Mouse (Mus musculus) lung, postnatal 0 days (tissue): ENCODE results near the gene Prss16. TPM values are rescaled to one million over a fixed set of nuclear protein-coding genes. Genes with fewer than 3 reads are reported as not detected.
A peak's percentile ranks its signal among the peaks of the same experiment; 100 is the strongest.
"Not testable (repeated sequence)": the region's sequence is repeated elsewhere in the genome, so short reads cannot be mapped to it uniquely, and the experiment has no call there.

Experiments
- ATAC-seq: fragments of 200-750 bp; cut with Nextera tagmentation; 2 replicates; pipeline ENCODE4 v1.8.0; 2017; ENCODE audit warnings: moderate library complexity
- DNase-seq: peaks from one replicate; pipeline ENCODE4 v3.0.0-alpha.2; 2016; ENCODE audit warnings: low spot score
- H3K27ac ChIP-seq: fragments of 300-500 bp; sonication (generic); 2 replicates; pipeline ENCODE4 v1.5.1; 2014; ENCODE audit warnings: antibody characterized with exemption, mild to moderate bottlenecking, low read length, mixed read lengths
- H3K27me3 ChIP-seq: fragments of 300-500 bp; sonication (generic); replicated peaks from 2 replicates; pipeline ENCODE4 v1.6.1; 2014; ENCODE audit warnings: low read length, mixed read lengths; ENCODE audit not compliant: insufficient read depth
- H3K36me3 ChIP-seq: fragments of 300-500 bp; sonication (generic); 2 replicates; pipeline ENCODE4 v1.6.1; 2014; ENCODE audit warnings: low read length, mixed read lengths; ENCODE audit not compliant: insufficient read depth
- H3K4me1 ChIP-seq: fragments of 300-500 bp; sonication (generic); 2 replicates; pipeline ENCODE4 v1.6.1; 2014; ENCODE audit warnings: antibody characterized with exemption, low read depth, low read length, mixed read lengths; ENCODE audit not compliant: insufficient read depth
- H3K4me2 ChIP-seq: fragments of 300-500 bp; sonication (generic); replicated peaks from 2 replicates; pipeline ENCODE4 v1.6.1; 2014; ENCODE audit warnings: low read depth, mild to moderate bottlenecking, low read length, moderate library complexity, mixed read lengths
- H3K4me3 ChIP-seq: fragments of 300-500 bp; sonication (generic); 2 replicates; pipeline ENCODE4 v1.5.1; 2014; ENCODE audit warnings: low read depth, low read length
- H3K9ac ChIP-seq: fragments of 300-500 bp; sonication (generic); replicated peaks from 2 replicates; pipeline ENCODE4 v1.6.1; 2014; ENCODE audit warnings: low read depth, mild to moderate bottlenecking
- H3K9me3 ChIP-seq: fragments of 300-500 bp; sonication (generic); 2 replicates; pipeline ENCODE4 v1.6.1; 2016; ENCODE audit warnings: low read length, mixed read lengths
- CTCF ChIP-seq: IDR thresholded peaks from 2 replicates; pipeline ENCODE4 v1.5.1; 2016; ENCODE audit warnings: antibody characterized with exemption, mild to moderate bottlenecking
- EP300 ChIP-seq: IDR thresholded peaks from 2 replicates; pipeline ENCODE4 v1.6.1; 2016; ENCODE audit warnings: antibody characterized with exemption, mild to moderate bottlenecking, control low read depth
- WGBS: fragments of 180-500 bp; shearing (Covaris S2); extraction: QIAGEN DNeasy Blood & Tissue Kit; methylation state at CpG from one replicate; pipeline ENCODE4 v1.1.7; 2014; 5-methylcytosine and 5-hydroxymethylcytosine counted together
- polyA plus RNA-seq: library from polyadenylated mRNA; unstranded; fragments of >200 nt; fragmentation: Nextera tagmentation; extraction: Ambion mirVana; gene quantifications from 2 replicates; pipeline ENCODE4 v1.2.1, GENCODE M21; 2015

The Prss16 gene
- polyA plus RNA-seq, 1 experiment from 2014 or later: 0.62 TPM

DNA sequence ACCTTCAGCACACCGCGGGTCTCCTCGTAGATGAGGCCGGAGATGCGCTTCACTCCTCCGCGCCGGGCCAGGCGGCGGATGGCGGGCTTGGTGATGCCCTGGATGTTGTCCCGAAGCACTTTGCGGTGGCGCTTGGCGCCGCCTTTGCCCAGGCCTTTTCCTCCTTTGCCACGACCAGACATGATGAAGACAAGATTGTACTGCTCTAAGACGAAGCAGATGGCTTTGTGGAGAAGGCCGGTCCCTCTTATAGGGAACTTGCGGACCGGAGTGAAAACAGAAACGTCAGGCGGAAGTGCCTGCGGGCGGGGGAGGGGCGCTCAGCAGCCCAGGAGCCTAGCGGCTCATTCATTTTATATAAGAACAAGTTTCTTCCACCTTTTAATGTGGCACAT is 31.6 kb upstream of the Prss16 start, which contains the start of gene Hist1h4i:
TSS of gene Hist1h4i (minus strand) at position 221 of the 395 bp plus-strand sequence.
- not testable (repeated sequence) for H3K4me1 ChIP-seq, H3K36me3 ChIP-seq, H3K27me3 ChIP-seq, H3K9me3 ChIP-seq
- Histone ChIP-seq H3K9ac (peak within 1 kb of the TSS; percentile 16; the same call in 1 of the 2 replicates), H3K27ac (peak within 1 kb of the TSS; percentile 47), H3K4me3 (peak within 1 kb of the TSS; percentile 26; the same call in 1 of the 2 replicates), H3K4me2 (peak within 1 kb of the TSS; percentile 58)
- peak; percentile 84 for TF ChIP-seq EP300
- ATAC-seq: peak; percentile 70
- DNase-seq: peak; percentile 93
- 0% methylated on average over 22 of the region's 27 CpGs for WGBS

DNA sequence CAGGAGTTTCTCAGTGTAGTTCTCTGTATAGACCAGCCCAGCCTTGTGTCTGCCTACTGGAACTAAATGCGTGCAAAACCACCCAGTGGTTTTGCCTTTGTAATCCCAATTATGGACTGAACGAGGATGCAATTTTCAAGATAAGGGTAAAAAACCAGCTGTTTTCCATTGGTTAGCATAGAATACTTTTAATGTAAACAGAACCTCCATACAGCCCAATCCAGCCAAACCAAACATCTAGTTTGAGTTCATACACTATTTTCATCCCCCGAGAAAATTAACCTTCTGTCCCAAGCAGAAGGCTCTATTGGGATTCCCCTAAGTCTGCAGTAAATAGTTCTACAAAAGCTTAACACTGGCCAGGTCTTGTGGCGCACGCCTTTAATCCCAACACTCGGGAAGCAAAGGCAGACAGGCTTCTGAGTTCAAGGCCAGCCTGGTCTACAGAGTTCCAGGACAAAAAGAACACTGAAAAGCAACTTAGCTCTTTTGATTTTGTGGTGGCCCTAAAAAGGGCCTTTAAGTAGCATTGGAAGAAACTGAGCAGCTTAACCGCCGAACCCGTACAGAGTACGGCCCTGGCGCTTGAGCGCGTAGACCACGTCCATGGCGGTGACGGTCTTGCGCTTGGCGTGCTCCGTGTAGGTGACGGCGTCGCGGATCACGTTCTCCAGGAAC is 31.1 kb upstream of the Prss16 start:
- H3K27me3 ChIP-seq: no peaks in the 10 kb centered on the region
- DNase-seq (peak; percentile 39), ATAC-seq (no peak; the same call in 1 of the 2 replicates)
- TF ChIP-seq EP300: no peak
- TF ChIP-seq CTCF: no peak
- WGBS: 2% methylated on average over 20 of the region's 24 CpGs
- peak overlapping the region; percentile 16; the same call in 1 of the 2 replicates for H3K9ac ChIP-seq
- peaks cover 8% of the 10 kb centered on the region; the same call in 1 of the 2 replicates for H3K4me1 ChIP-seq
- peak overlapping the region; percentile 47; the same call in 1 of the 2 replicates for H3K27ac ChIP-seq
- peak overlapping the region; percentile 26; the same call in 1 of the 2 replicates for H3K4me3 ChIP-seq
- H3K9me3 ChIP-seq: no peaks in the 10 kb centered on the region
- H3K36me3 ChIP-seq: no peaks in the 10 kb centered on the region
- peak overlapping the region; percentile 56 for H3K4me2 ChIP-seq

DNA sequence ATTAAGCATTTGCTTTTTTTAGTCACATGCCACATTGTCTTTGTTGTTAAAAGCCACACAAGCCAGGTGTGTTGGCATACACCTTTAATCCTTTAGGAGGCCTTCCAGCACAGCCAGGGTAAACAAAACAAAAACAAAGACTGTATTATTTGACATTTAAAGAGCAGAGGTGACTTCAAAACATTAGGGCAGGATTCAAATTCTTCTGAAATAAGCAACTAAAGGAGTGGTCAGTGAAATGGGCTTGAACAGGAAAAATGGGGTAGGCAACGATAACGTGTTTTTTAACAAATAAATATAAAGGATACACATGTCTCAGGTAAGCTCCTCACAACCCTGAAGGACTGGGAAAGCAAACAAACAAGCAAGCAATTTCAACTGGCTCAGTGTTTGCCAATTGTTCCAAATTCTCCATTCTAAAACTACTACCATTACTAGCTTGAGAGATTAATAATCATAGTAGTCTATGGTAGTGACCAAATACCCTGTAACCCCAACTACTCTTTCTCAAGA is 30.5 kb upstream of the Prss16 start:
- ATAC-seq (no peak), DNase-seq (no peak)
- peak overlapping the region; percentile 56; the same call in 1 of the 2 replicates for H3K4me2 ChIP-seq
- no peak overlapping the region for H3K27ac ChIP-seq
- WGBS: 0% methylated on average over 2 of the region's 2 CpGs
- H3K9ac ChIP-seq: no peak overlapping the region
- no peak overlapping the region; the same call in 1 of the 2 replicates for H3K4me3 ChIP-seq
- no peaks in the 10 kb centered on the region for H3K36me3 ChIP-seq
- H3K9me3 ChIP-seq: no peaks in the 10 kb centered on the region
- H3K27me3 ChIP-seq: no peaks in the 10 kb centered on the region
- H3K4me1 ChIP-seq: peaks cover 8% of the 10 kb centered on the region; the same call in 1 of the 2 replicates
- TF ChIP-seq EP300 (no peak), CTCF (no peak)

DNA sequence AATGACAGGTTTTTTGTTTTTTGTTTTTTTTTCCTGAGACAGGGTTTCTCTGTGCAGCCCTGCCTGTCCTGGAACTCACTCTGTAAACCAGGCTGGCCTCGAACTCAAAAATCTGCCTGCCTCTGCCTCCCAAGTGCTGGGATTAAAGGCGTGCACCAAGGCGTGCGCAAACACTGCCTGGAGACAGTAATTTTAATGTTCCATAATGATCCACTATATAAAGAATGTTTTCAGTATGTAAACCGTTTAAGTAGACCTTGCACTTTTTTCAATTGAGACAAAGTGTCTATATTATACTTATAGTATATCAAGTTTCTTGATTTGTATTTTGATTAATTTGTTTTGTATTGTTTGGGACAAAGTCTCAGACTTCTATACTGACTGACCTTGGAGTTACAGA is 29.8 kb upstream of the Prss16 start:
- Histone ChIP-seq H3K27me3 (no peaks in the 10 kb centered on the region), H3K9me3 (no peaks in the 10 kb centered on the region), H3K4me3 (no peak overlapping the region), H3K36me3 (no peaks in the 10 kb centered on the region), H3K4me2 (no peak overlapping the region), H3K4me1 (peaks cover 8% of the 10 kb centered on the region; the same call in 1 of the 2 replicates), H3K27ac (no peak overlapping the region), H3K9ac (no peak overlapping the region)
- ATAC-seq: no peak
- WGBS: 61% methylated on average over 5 of the region's 5 CpGs
- DNase-seq: no peak
- TF ChIP-seq EP300 (no peak), CTCF (no peak)

DNA sequence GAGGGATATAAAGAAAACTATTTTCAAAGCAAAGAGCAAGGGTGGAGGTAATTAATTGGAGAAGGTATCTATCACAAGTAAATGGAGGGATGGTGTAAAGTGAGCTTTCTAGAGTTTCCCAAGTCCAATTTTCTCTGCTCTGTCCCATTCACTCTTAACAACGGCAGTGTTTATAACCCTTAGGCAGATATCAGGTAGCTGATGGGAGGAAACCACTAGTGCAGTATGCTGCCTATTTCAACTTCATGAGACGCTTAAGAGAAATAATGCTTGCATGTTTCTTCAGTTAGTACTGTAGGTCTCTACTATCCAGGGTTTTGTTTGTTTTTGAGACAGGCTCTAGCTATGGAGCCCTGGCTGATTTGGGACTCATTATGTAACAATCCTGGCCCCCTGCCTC is 27.9 kb upstream of the Prss16 start:
- H3K4me3 ChIP-seq: no peak overlapping the region
- no peak overlapping the region for H3K27ac ChIP-seq
- H3K4me2 ChIP-seq: no peak overlapping the region
- ATAC-seq (no peak), DNase-seq (no peak)
- no peaks in the 10 kb centered on the region for H3K27me3 ChIP-seq
- no peak overlapping the region for H3K9ac ChIP-seq
- no peak for TF ChIP-seq CTCF
- no peak for TF ChIP-seq EP300
- 62% methylated on average over 2 of the region's 2 CpGs for WGBS
- H3K4me1 ChIP-seq: peaks cover 8% of the 10 kb centered on the region; the same call in 1 of the 2 replicates
- H3K36me3 ChIP-seq: no peaks in the 10 kb centered on the region
- no peaks in the 10 kb centered on the region for H3K9me3 ChIP-seq

DNA sequence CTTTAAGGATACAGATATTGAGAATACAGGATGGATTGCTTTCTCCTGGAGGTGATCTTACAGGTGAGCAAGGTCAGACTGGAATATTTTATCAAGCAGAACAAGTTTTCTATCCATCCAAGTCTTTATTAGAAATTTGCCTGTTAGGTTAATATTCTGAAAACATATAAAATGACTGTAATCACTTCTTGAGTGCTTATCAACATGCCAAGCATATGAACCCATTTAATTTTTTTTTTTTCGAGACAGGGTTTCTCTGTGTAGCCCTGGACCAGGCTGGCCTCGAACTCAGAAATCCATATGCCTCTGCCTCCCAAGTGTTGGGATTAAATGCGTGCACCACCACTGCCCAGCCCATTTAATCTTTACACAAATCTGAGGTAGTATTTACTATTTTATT is 27.4 kb upstream of the Prss16 start:
- no peak overlapping the region for H3K9ac ChIP-seq

More for the DNA sequence above, 27.4 kb upstream of the Prss16 start:
- ATAC-seq (no peak), DNase-seq (no peak)
- H3K4me1 ChIP-seq: peaks cover 8% of the 10 kb centered on the region; the same call in 1 of the 2 replicates
- 55% methylated on average over 3 of the region's 3 CpGs for WGBS
- H3K4me2 ChIP-seq: no peak overlapping the region
- H3K9me3 ChIP-seq: no peaks in the 10 kb centered on the region
- TF ChIP-seq CTCF (no peak), EP300 (no peak)
- no peak overlapping the region for H3K4me3 ChIP-seq
- H3K36me3 ChIP-seq: no peaks in the 10 kb centered on the region
- no peak overlapping the region for H3K27ac ChIP-seq
- no peaks in the 10 kb centered on the region for H3K27me3 ChIP-seq
